Mouse (Mus musculus) cortical plate, adult 2 months (tissue): ENCODE measurements around the gene Fam193b. TPM values are rescaled to one million over a fixed set of nuclear protein-coding genes. Genes with fewer than 3 reads are reported as not detected.
"Not testable (repeated sequence)": the region's sequence is repeated elsewhere in the genome, so short reads cannot be mapped to it uniquely, and the experiment has no call there.

Experiments
- H3K27ac ChIP-seq: fragments of 200-500 bp; 2 replicates; pipeline ENCODE4 v1.5.1; 2012; ENCODE audit warnings: low read length, control low read depth, inconsistent platforms; ENCODE audit not compliant: insufficient read depth
- H3K4me1 ChIP-seq: fragments of 200-500 bp; 2 replicates; pipeline ENCODE4 v1.6.1; 2011; ENCODE audit warnings: low read length; ENCODE audit not compliant: control insufficient read depth, insufficient read depth
- H3K4me3 ChIP-seq: fragments of 200-500 bp; 2 replicates; pipeline ENCODE4 v1.5.1; 2011; ENCODE audit warnings: mild to moderate bottlenecking, low read length, control low read depth; ENCODE audit not compliant: insufficient read depth
- CTCF ChIP-seq: fragments of 200-500 bp; IDR thresholded peaks from 2 replicates; pipeline ENCODE4 v1.5.1; 2011; ENCODE audit warnings: mild to moderate bottlenecking, control low read depth, low read length; ENCODE audit not compliant: insufficient read depth; ENCODE audit errors: extremely low read depth
- POLR2A ChIP-seq: fragments of 200-500 bp; IDR thresholded peaks from 2 replicates; pipeline ENCODE4 v1.6.1; 2011; ENCODE audit warnings: mild to moderate bottlenecking, low read length, control low read depth; ENCODE audit not compliant: insufficient read depth; ENCODE audit errors: extremely low read depth
- polyA plus RNA-seq: library from polyadenylated mRNA; depleted of rRNA; stranded (reverse); fragments of >200 nt; gene quantifications from 2 replicates; pipeline ENCODE4 v1.2.3, GENCODE M21; 2012

Fam193b gene
- polyA plus RNA-seq, 1 experiment: 138 TPM

- Histone ChIP-seq H3K27ac (peak within 1 kb of the TSS; percentile 36; the same call in 1 of the 2 replicates), H3K4me1 (peaks cover 3% of the 10 kb centered on the region; the same call in 1 of the 2 replicates), H3K4me3 (peak within 1 kb of the TSS; percentile 80)
- TF ChIP-seq CTCF (no peak), POLR2A (peak; percentile 47; the same call in 1 of the 2 replicates)
These were observed 28.9 kb upstream of the Fam193b start, which contains the start of gene B4galt7 for GRCm38 (mm10) chr13:55599566-55600540. Gene B4galt7, plus strand, starts transcription at chr13:55599896.

- Histone ChIP-seq H3K27ac (no peak overlapping the region), H3K4me1 (peaks cover 5% of the 10 kb centered on the region; the same call in 1 of the 2 replicates), H3K4me3 (no peak overlapping the region)
- TF ChIP-seq CTCF (no peak), POLR2A (no peak)
These were observed 25.9 kb upstream of the Fam193b start for GRCm38 (mm10) chr13:55596802-55597201.

DNA sequence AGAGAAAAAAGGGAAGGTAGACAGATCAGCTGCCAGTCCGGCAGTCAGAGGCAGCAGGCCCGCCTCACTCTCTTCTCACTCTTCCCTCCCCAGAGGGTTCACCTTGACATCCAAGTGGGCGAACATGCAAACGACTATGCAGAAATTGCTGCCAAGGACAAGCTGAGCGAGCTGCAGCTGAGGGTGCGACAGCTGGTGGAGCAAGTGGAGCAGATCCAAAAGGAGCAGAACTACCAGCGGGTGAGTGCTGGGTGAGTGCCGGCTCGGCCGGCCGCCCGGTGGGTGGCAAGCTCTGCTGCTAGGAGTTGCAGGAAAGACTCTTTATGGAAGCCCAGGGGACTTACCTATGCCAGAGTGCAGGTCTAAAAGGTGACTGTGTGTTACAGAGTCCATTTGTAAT is 24.5 kb upstream of the Fam193b start:
- Histone ChIP-seq H3K27ac (no peak overlapping the region), H3K4me1 (peaks cover 5% of the 10 kb centered on the region; the same call in 1 of the 2 replicates), H3K4me3 (no peak overlapping the region; the same call in 1 of the 2 replicates)
- no peak for TF ChIP-seq CTCF
- no peak for TF ChIP-seq POLR2A

DNA sequence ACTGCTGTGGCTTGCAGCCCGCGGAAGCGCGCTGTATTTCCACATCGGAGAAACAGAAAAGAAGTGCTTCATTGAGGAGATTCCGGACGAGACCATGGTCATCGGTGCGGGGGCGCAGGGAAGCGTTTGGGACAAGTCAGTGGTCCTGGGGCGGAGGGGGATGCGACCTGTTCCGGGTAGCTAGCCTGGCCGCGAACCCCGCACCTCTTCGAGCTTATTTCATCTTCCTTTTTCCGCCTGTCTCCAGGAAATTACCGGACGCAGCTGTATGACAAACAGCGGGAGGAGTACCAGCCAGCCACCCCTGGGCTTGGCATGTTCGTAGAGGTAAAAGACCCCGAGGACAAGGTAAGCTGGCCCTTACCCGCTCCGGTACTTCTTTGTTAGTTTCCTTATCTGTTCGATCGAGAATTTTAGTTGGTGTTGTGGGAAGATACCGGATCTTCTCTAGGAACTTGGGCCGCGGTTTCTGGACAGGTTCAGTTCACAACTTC is 22.4 kb upstream of the Fam193b start:
- peak overlapping the region; percentile 52 for H3K4me3 ChIP-seq
- TF ChIP-seq CTCF (no peak), POLR2A (no peak)
- H3K4me1 ChIP-seq: peaks cover 2% of the 10 kb centered on the region; the same call in 1 of the 2 replicates
- H3K27ac ChIP-seq: peak overlapping the region; percentile 24; the same call in 1 of the 2 replicates

- Histone ChIP-seq H3K4me3 (peak overlapping the region; percentile 52), H3K27ac (peak overlapping the region; percentile 33; the same call in 1 of the 2 replicates), H3K4me1 (peaks cover 2% of the 10 kb centered on the region; the same call in 1 of the 2 replicates)
- peak; percentile 94 for TF ChIP-seq POLR2A
- TF ChIP-seq CTCF: no peak
These were observed 21.8 kb upstream of the Fam193b start for GRCm38 (mm10) chr13:55592512-55593253.

DNA sequence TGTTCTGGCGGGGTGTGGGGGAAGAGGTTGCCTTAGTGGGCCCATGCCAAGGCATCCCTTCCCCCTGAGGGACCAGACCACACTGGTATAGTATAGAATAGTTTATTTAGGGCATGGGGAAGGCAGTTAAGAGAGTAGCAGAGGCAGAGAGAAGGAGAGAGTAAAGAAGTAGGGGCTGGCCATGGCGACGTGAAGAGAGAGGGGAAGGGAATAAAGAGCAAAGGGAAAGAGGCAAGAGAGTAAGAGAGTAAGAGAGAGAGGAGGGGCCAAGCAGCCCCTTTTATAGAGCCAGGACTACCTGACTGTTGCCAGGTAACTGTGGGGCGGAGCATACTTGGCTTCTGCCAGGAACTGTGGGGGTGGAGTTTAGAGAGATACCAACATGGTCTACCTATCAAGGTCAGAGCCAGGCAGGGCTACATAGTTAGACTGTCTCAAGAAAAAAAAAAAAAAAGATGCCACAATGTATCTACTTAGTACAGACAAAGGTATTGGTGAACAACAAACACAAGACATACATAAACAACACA is 21.1 kb upstream of the Fam193b start:
- Histone ChIP-seq H3K4me3 (no peak overlapping the region; the same call in 1 of the 2 replicates), H3K27ac (no peak overlapping the region), H3K4me1 (peaks cover 2% of the 10 kb centered on the region; the same call in 1 of the 2 replicates)
- TF ChIP-seq POLR2A (no peak), CTCF (no peak)

- no peak overlapping the region for H3K27ac ChIP-seq
- H3K4me3 ChIP-seq: no peak overlapping the region
- TF ChIP-seq POLR2A: no peak
- TF ChIP-seq CTCF: no peak
- H3K4me1 ChIP-seq: no peaks in the 10 kb centered on the region
These were observed 7.2 kb upstream of the Fam193b start for GRCm38 (mm10) chr13:55578086-55578485.

GRCm38 (mm10) chr13:55576872-55577271 is 6.0 kb upstream of the Fam193b start:
- H3K4me3 ChIP-seq, H3K27ac ChIP-seq, H3K4me1 ChIP-seq: not testable (repeated sequence)

GRCm38 (mm10) chr13:55575932-55576331 is 5.0 kb upstream of the Fam193b start:
- TF ChIP-seq CTCF: no peak
- no peak for TF ChIP-seq POLR2A
- no peak overlapping the region for H3K27ac ChIP-seq
- H3K4me3 ChIP-seq: no peak overlapping the region
- no peaks in the 10 kb centered on the region for H3K4me1 ChIP-seq

DNA sequence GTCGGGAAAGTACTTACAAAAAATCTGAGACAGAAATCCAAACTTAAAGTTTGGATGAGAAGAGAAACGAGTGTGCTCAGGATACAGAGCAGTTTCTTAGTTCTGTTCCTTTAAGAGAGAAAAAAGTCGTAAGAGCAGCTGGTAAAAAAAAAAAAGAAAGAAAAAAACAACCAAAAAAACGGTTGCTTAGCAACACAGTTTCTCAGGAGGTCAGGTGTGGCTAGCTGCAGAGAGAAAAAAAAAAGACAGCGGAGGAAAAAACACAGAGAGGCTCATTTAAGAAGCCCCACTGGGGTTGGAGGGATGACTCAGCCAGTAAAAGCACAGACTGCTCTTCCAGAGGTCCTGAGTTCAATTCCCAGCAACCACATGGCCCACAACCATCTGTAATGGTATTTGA is 3.4 kb upstream of the Fam193b start:
- Histone ChIP-seq H3K4me3 (no peak overlapping the region), H3K4me1 (peaks cover 2% of the 10 kb centered on the region; the same call in 1 of the 2 replicates), H3K27ac (no peak overlapping the region)
- TF ChIP-seq POLR2A: no peak
- TF ChIP-seq CTCF: no peak
